Mouse (Mus musculus) embryonic fibroblast, embryonic 13.5 days (primary cell): Measurements from ENCODE around the gene Cd86. TPM values are rescaled to one million over a fixed set of nuclear protein-coding genes. Genes with fewer than 3 reads are reported as not detected.

ENCODE experiments used
- H3K27ac ChIP-seq: 2 replicates; pipeline ENCODE4 v1.5.1; 2012; ENCODE audit warnings: low read length, control low read depth, inconsistent platforms; ENCODE audit not compliant: insufficient read depth
- H3K4me1 ChIP-seq: 2 replicates; pipeline ENCODE4 v1.6.1; 2011; ENCODE audit warnings: low read length; ENCODE audit not compliant: control insufficient read depth, insufficient read depth
- H3K4me3 ChIP-seq: 2 replicates; pipeline ENCODE4 v1.5.1; 2011; ENCODE audit warnings: mild to moderate bottlenecking, control low read depth, low read length; ENCODE audit not compliant: insufficient read depth
- CTCF ChIP-seq: IDR thresholded peaks from 2 replicates; pipeline ENCODE4 v1.5.1; 2011; ENCODE audit warnings: mild to moderate bottlenecking, control low read depth, low read length, moderate library complexity, borderline replicate concordance; ENCODE audit not compliant: insufficient read depth
- POLR2A ChIP-seq: IDR thresholded peaks from 2 replicates; pipeline ENCODE4 v1.6.1; 2011; ENCODE audit warnings: low read depth, mild to moderate bottlenecking, control low read depth, low read length, moderate library complexity
- polyA plus RNA-seq: library from polyadenylated mRNA; stranded (reverse); fragments of >200 nt; gene quantifications from 2 replicates; pipeline ENCODE4 v1.2.4, GENCODE M21; 2011; ENCODE audit warnings: low read depth; ENCODE audit not compliant: missing spikeins, insufficient read length

Cd86 gene
- polyA plus RNA-seq, 1 experiment: 0.21 TPM

- Histone ChIP-seq H3K4me3 (no peak overlapping the region), H3K27ac (no peak overlapping the region), H3K4me1 (no peaks in the 10 kb centered on the region)
- no peak for TF ChIP-seq POLR2A
- no peak for TF ChIP-seq CTCF
Observed at GRCm38 (mm10) chr16:36640993-36641392, 24.9 kb downstream of the Cd86 start.

GRCm38 (mm10) chr16:36639812-36640504 is 25.9 kb downstream of the Cd86 start:
- TF ChIP-seq POLR2A (no peak), CTCF (no peak)
- H3K4me1 ChIP-seq: no peaks in the 10 kb centered on the region
- H3K4me3 ChIP-seq: no peak overlapping the region
- H3K27ac ChIP-seq: no peak overlapping the region

GRCm38 (mm10) chr16:36636800-36637199 is 29.1 kb downstream of the Cd86 start:
- H3K4me3 ChIP-seq: no peak overlapping the region
- H3K4me1 ChIP-seq: no peaks in the 10 kb centered on the region
- no peak overlapping the region for H3K27ac ChIP-seq
- no peak for TF ChIP-seq CTCF
- no peak for TF ChIP-seq POLR2A

- Histone ChIP-seq H3K27ac (no peak overlapping the region), H3K4me3 (no peak overlapping the region), H3K4me1 (no peaks in the 10 kb centered on the region)
- no peak for TF ChIP-seq CTCF
- TF ChIP-seq POLR2A: no peak
Observed at GRCm38 (mm10) chr16:36634971-36635710, 30.7 kb downstream of the Cd86 start.

- TF ChIP-seq POLR2A (no peak), CTCF (no peak)
- Histone ChIP-seq H3K27ac (no peak overlapping the region), H3K4me3 (no peak overlapping the region), H3K4me1 (no peaks in the 10 kb centered on the region)
Observed at GRCm38 (mm10) chr16:36634421-36634820, 31.5 kb downstream of the Cd86 start.

- no peak overlapping the region for H3K27ac ChIP-seq
- H3K4me3 ChIP-seq: no peak overlapping the region
- no peak for TF ChIP-seq CTCF
- TF ChIP-seq POLR2A: no peak
- no peaks in the 10 kb centered on the region for H3K4me1 ChIP-seq
Observed at GRCm38 (mm10) chr16:36632229-36632628, 33.7 kb downstream of the Cd86 start.

GRCm38 (mm10) chr16:36631607-36632006 is 34.3 kb downstream of the Cd86 start:
- H3K4me1 ChIP-seq: no peaks in the 10 kb centered on the region
- TF ChIP-seq CTCF (no peak), POLR2A (no peak)
- no peak overlapping the region for H3K27ac ChIP-seq

GRCm38 (mm10) chr16:36627740-36628139 is 38.1 kb downstream of the Cd86 start:
- Histone ChIP-seq H3K4me3 (no peak overlapping the region), H3K27ac (no peak overlapping the region), H3K4me1 (no peaks in the 10 kb centered on the region)
- no peak for TF ChIP-seq CTCF
- TF ChIP-seq POLR2A: no peak

More at GRCm38 (mm10) chr16:36631607-36632006, 34.3 kb downstream of the Cd86 start:
- no peak overlapping the region for H3K4me3 ChIP-seq

- no peak overlapping the region for H3K27ac ChIP-seq
- no peak for TF ChIP-seq CTCF
- TF ChIP-seq POLR2A: no peak
Observed at GRCm38 (mm10) chr16:36626567-36627197, 39.2 kb downstream of the Cd86 start.

GRCm38 (mm10) chr16:36625909-36626308 is 40.0 kb downstream of the Cd86 start:
- H3K27ac ChIP-seq: no peak overlapping the region
- no peaks in the 10 kb centered on the region for H3K4me1 ChIP-seq
- TF ChIP-seq POLR2A: no peak
- TF ChIP-seq CTCF: no peak
- H3K4me3 ChIP-seq: no peak overlapping the region

More at GRCm38 (mm10) chr16:36626567-36627197, 39.2 kb downstream of the Cd86 start:
- H3K4me1 ChIP-seq: no peaks in the 10 kb centered on the region
- H3K4me3 ChIP-seq: no peak overlapping the region
